Mouse (Mus musculus): ENCODE measurements around the gene Itpr1.

Itpr1 gene

DNA sequence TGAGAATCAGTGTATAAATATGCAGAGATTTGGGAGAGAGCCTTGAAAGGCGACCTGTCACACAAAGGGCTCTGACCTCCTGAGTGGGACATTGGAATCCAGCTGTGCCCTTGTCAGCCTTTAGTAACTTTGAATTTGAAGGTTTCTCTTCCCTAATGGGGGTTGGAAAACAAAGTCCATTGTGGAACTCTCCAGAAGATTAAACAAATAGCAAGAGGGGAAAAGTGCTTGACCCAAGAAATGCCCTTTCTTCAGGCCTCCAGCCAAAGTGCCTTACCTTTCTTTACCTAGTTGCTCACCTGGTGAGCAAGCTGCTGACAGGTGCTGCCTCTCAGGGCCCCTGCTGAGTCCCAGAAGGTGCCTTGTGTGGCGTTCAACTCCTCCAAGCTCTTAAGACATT, 236.0 kb downstream of the Itpr1 start:
- DNase-seq: no peak

DNA sequence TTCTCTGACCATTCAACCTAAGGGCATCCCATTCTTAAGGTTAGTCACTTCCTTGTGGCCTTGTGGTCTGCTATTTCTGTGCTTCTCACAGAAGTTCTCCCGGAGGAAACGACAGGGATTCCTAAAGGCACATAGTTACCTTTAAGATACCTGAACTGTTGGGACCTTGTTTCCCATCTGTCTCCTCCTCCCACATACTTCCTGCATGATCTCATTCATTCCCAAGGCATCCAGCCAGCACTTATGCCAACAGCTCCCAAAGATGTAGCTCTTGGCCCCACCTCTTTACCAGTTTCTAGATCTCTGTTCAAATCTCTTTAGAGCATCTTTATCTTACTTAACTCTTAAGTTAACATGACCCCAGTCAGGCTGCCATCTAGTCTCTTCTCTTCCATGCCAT, 238.6 kb downstream of the Itpr1 start:
- DNase-seq: no peak

DNA sequence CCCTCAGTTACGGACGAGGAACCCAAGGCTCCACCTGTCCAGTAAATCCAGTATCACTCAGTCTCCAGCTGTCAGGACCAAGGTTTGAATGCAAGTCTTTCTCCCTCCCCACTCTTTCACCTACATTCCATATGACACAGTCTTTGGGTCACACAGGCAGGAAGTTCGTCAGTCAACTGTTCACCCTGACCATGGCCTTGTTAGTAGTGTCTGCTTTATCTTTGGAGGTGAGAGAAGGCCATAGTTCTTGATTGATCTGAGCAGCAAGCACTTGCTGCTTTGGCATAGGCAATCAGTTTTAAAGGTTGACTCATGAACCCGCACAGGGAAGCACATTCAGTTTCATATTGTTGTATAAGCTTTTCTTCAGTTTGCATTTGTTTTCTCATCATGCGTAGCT, 240.7 kb downstream of the Itpr1 start:
- no peak for DNase-seq

- DNase-seq: no peak
Observed at GRCm38 (mm10) chr6:108454061-108454891, 241.4 kb downstream of the Itpr1 start.

GRCm38 (mm10) chr6:108454979-108455836, 242.3 kb downstream of the Itpr1 start:
- DNase-seq: peak; percentile 90

GRCm38 (mm10) chr6:108456231-108457062, 243.6 kb downstream of the Itpr1 start:
- peak; percentile 97 for DNase-seq

DNA sequence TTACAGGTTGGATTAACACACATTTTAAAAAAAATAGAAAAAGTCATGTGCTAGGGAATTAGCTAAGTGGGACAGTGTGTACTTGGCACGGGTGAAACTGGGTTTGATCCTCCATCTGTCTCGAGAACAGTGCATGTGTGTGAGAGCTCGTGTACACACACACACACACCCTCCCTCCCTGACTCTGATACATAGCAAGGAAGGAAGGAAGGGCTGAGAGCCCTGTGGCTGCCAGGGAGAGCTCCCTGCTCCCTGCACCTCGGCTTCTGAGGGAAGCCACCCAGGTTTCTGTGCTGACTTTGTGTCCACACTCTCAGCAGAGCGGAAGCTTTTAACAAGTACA, 244.1 kb downstream of the Itpr1 start:
- DNase-seq: peak; percentile 97

DNA sequence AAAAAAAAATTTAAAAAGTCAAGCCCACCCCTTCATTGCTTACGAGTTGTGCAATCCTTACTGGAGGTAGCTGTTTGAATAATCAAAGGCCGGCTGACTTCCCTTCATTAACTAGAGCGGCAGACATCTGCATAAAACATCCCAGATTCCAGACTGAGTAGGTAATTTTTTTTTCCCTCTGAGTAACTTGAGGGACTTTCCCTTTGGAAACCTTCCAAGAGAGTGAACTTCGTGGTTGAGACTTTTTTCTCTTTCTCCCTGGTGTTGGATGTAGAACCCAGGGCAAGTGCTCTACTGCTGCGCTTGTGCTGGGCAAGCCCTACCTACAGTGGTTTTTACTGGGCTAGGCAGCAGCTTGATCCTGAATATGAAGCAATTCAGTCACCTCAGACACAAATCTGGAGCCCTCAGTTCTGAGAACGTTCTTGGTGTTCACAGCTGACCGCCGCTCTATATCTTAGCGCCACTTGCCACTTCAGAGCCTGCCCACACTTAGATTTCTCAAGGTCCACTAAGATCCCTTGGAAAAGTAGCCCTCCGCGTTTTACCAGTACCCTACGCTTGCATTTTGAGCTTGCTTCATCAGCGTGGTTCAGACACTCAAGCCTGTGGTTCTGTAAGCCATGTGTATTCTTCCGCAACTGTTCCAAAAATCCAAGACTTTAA, 244.8 kb downstream of the Itpr1 start:
- peak; percentile 94 for DNase-seq

- DNase-seq: peak; percentile 98
Observed at GRCm38 (mm10) chr6:108458182-108458571, 245.3 kb downstream of the Itpr1 start.

DNA sequence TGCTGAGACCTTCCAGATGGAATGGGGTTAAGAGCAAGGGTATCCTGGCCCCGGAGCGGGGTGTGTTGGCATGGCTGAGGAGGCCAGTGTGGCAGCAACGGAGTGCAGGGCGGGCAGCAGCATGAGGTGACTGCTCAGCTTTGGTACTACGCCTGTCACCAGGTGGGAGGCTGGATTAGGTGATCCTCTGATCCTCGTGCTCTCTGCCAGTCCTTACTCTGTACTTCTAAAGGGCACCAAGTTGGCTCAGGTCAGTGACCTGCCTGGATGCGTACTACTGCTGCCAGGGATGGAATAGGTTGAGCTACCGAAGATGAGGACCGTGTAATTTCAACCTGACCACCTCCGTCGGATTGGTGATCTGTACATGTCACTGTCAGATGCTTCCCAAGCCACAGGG, 245.9 kb downstream of the Itpr1 start:
- peak; percentile 87 for DNase-seq

GRCm38 (mm10) chr6:108464308-108464979, 251.5 kb downstream of the Itpr1 start:
- peak; percentile 96 for DNase-seq

DNA sequence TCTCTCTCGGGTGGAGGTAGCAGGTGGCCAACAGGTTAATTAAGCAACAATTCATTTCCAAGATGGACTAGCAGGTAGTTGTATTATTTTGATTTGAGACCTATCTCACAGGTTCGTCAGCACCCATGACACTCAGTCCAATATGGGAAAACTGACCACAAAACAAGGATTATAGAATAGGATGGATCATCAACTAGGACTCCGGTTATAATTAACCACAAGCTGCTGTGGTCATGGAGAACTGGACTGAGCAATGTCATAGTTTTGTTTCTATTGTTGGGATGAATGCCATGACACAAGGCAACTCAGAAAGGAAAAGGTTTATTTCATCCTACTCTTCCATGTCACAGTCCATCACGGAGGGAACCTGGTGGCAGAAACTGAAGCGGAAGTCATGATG, 252.3 kb downstream of the Itpr1 start:
- DNase-seq: no peak

DNA sequence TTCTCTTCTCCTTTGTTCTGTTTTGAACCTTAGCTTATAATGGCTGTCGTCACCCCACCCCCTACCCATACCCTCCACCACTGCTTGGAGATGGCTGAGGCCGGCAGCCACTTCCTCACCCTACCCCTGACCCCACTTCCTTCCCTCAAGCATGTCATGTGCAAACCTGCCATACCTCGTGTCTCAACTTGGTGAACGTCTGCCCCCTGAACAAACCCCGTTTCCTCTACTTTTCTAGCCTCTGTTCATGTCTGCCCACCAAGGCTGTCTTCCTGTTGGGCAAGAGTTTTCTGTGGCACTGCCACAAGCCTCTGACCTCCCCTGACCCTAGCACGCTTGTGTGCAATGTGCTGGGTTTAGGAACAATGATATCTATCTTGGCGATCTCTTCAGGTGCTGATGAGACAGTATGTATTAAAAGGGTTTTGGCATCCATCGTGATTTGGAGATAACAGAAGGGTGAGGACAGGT, 253.2 kb downstream of the Itpr1 start:
- DNase-seq: peak; percentile 92

DNA sequence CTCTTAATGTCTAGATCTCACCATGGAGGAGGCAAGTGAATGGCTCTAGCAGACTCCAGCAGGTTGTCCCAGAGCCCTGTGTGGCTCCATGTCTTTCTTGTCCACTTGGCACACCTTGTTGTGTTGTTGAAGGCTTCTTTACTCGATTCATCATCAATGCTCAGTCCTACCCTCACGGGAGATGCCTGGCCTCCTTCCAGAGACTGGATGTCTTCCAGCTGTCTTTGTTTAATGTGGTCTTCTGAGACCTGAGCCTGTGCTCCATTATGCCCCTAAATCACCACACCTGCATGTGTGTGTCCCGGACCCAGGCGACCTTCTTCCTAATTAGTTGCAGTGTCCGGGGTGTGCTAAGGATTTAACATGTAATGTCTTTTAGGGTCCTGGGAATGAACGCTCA, 254.7 kb downstream of the Itpr1 start:
- DNase-seq: no peak

DNA sequence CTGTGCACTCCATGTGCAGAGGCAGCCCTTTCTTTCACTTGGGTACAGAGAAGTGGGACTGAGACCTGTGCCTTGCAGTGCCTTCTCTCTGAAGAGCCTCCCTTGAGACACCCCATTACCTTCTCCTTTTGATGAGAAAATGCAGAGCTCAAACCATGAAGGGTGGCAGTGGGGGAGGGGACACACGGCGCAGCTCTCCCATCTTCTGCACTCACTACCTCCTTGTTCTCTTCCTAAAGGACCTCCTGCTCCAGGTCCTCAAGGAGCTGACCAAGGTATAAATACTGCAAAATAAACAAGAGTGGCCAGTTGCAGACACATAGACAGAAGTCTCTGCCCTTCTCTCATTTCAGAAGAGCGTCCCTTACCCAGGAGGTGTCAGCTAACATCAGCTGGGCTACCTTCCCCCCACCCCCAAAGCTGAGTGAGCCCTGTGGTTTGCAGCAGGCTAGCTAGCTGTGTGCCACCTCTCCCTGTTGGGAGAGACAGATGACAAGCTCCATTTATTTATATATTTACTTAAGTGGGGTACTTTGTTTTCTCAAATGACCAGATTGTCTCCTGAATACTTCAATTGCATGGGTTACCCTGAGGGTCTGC, 255.4 kb downstream of the Itpr1 start:
- no peak for DNase-seq

DNA sequence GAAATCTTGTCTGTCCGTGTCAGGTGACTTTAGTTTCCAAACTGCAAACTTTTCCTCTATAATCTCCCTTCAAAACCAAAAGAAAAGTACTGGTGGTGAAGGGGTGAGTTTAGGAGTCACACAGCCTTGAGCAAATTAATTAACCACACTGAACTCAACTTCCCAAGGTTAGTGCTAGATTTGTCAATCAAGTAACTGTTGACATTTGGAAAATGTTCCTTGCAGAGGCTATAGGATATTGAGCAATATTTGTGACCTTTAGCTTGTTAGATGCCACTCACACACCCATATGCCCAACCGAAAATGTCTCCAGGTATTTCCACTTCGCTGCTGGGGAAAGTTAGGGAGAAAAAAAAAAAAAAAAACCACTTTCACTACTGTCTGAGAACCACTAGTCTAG, 259.0 kb downstream of the Itpr1 start:
- no peak for DNase-seq

DNA sequence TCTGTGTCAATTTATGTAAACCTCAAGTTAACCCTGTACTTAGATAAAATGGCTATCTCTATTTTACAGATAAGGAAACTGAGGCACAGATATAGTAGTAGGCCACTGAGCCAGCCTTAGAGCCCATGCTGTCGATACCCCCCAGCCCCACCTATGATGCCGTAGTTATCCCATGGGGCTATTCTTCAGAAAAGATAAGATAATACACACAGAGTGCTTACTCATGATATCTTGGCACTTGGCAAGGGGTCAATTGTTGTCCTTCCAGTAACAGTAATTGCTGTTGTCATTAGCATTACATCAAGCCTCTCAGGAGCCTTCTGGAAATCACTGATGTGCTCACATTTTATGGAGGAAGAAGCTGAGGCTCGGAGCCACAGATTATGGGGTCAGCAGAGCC, 259.9 kb downstream of the Itpr1 start:
- DNase-seq: no peak

DNA sequence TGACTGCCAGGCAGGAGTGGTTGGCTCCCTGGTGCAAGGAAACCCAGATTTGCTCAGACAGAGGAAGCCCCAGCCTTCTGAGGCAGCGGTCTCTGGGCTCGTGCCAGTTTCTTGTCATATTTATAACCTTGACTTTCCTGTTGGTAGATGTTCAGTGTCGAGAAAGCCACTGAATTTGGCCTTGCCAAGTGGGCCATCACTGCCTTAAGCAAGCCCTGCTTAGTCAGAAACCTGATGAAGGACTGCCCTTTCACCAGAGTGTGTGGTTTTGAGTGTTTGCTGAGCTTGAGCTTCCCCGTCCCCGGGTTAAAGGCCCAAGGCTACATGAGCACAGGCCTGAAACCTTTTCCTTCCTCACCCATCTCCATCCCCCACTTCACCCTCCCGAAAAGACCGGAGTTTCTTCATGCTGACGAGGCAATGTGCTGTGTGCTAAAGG, 263.9 kb downstream of the Itpr1 start:
- DNase-seq: peak; percentile 91

DNA sequence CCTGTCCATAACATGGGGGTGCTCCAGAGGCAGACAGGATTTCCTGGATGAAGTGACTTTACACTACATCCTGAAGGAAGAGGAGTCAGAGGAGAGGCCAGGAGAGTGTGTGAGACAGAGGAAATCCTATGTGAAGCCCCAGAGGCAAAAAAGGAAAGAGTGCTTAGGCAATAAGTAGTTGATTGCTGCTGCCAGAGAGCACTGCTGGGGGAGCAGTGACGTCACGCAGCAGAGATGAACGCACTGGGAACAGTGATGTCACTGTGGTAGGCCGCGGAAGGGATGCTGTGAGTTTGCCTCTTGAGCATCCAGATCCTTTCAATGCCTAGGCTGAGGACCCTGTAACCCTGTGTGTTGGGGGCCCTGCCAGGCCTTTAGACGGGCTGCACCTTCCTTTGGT, 264.7 kb downstream of the Itpr1 start:
- peak; percentile 85 for DNase-seq

DNA sequence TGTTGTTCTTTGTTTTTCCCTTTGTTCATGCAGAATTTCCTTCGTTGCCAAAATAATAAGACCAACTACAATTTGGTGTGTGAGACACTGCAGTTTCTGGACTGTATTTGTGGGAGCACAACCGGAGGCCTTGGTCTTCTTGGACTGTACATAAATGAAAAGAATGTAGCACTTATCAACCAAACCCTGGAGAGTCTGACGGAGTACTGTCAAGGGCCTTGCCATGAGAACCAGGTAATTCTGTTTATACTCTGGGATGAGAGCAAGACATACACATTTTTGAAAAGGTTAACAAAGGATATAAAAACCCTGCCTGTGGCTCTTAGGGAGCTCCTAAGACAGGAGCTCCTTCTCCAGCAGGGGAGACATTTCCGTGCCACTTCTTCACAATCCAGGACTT, 268.3 kb downstream of the Itpr1 start:
- DNase-seq: no peak

GRCm38 (mm10) chr6:108482464-108482863, 269.6 kb downstream of the Itpr1 start:
- no peak for DNase-seq
